Mouse (Mus musculus) stomach, adult 2 months (tissue): ENCODE results near the gene Olfr585. TPM values are rescaled to one million over a fixed set of nuclear protein-coding genes. Genes with fewer than 3 reads are reported as not detected.

Experiments used
- polyA plus RNA-seq: library from polyadenylated mRNA; depleted of rRNA; stranded (reverse); fragments of >200 nt; gene quantifications from 2 replicates; pipeline ENCODE4 v1.2.3, GENCODE M21; 2012; rRNA removed

Olfr585 gene
- not detected in 2 replicates for polyA plus RNA-seq

GRCm38 (mm10) chr7:103097420-103097819, at the start of gene Olfr585:
Olfr585 (plus strand) TSS chr7:103097720.

GRCm38 (mm10) chr7:103051000-103051399, 46.5 kb upstream of the Olfr585 start, which contains the start of gene Olfr583:
Olfr583 (plus strand) TSS chr7:103051300.

DNA sequence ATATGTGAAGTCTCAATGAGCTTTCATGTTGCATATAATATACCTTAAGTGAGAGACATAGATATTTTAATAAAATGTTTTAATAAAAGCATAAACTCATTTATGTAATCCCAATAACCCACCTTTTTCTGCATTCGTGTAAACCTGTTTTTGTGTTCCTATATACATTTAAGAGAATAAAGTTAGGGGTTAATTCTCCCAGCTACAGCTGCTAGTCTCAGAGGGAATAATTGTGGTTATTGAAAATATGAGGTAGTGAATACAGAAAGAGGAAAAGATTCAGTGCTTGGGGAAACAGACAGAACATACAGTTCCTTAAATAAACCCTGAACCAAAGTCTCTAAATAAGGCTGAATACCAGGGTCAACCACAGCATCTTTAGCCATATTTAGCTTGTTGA, 15.9 kb upstream of the Olfr585 start, which contains the start of gene Olfr584:
Olfr584 (plus strand) TSS at position 301 of the 400 bp plus-strand sequence.

DNA sequence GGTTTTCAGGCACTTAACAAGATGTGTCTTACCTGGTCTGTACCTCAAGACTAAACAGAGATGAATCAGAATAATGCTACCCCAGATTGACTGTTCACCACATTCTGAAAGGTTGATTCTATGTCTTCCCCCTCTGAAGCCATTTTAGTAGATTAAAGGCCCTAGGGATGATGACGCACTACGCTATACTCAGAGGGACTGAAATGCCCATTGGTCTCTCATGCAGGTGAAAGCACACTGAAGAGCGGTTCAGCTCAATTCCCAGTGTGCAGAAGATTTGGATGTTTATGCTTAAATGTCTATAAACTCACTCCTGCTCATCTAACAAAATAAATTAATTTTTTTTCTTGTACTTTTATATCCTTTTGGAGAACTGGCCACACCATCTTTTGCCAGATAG, 28.0 kb downstream of the Olfr585 start, which contains the start of gene Olfr586:
Olfr586 (minus strand) TSS at position 101 of the 400 bp plus-strand sequence.

DNA sequence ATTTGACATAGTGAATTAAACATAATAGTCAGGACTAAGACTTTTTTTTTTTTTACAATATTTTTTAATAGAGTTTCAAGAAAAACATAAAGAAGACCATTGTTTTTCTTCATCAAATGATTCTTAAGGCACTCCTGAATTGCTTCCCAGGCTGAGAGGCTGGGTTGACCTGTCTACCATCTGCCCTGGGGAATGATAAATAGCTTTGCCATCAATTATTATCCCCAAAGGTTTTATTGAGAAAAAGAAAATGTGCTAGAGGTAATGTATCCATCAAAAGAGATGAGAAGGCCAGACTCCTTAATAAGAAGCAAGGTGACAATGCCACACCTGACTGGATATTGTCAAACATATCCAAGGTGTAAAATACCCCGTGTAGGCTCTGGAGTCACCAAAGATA, 43.1 kb downstream of the Olfr585 start, which contains the start of gene Olfr588-ps1:
Olfr588-ps1 (plus strand) TSS at position 301 of the 400 bp plus-strand sequence.

Other genes starting within 250 kb of the Olfr585 start
- not detected in 2 replicates for gene Olfr566, start 239.0 kb upstream of the Olfr585 start, polyA plus RNA-seq
- gene Olfr568, start 220.6 kb upstream of the Olfr585 start, polyA plus RNA-seq: not detected in 2 replicates
- not detected in 2 replicates for gene Olfr569, start 206.8 kb upstream of the Olfr585 start, polyA plus RNA-seq
- not detected in 2 replicates for gene Olfr570, start 203.1 kb upstream of the Olfr585 start, polyA plus RNA-seq
- gene Olfr571, start 180.2 kb upstream of the Olfr585 start, polyA plus RNA-seq: not detected in 2 replicates
- not detected in 2 replicates for gene Olfr572, start 173.3 kb upstream of the Olfr585 start, polyA plus RNA-seq
- not detected in 2 replicates for gene Olfr573-ps1, start 155.1 kb upstream of the Olfr585 start, polyA plus RNA-seq
- not detected in 2 replicates for gene Olfr574, start 149.3 kb upstream of the Olfr585 start, polyA plus RNA-seq
- not detected in 2 replicates for gene Olfr575, start 138.9 kb upstream of the Olfr585 start, polyA plus RNA-seq
- not detected in 2 replicates for gene Olfr576, start 135.1 kb upstream of the Olfr585 start, polyA plus RNA-seq
- not detected in 2 replicates for gene Olfr577, start 121.8 kb upstream of the Olfr585 start, polyA plus RNA-seq
- gene Olfr578, start 108.4 kb upstream of the Olfr585 start, polyA plus RNA-seq: not detected in 2 replicates
- gene Olfr582, start 59.7 kb upstream of the Olfr585 start, polyA plus RNA-seq: not detected in 2 replicates
- gene Olfr583, start 46.4 kb upstream of the Olfr585 start, polyA plus RNA-seq: not detected in 2 replicates
- gene Olfr584, start 15.8 kb upstream of the Olfr585 start, polyA plus RNA-seq: not detected in 2 replicates
- gene Olfr586, start 27.9 kb downstream of the Olfr585 start, polyA plus RNA-seq: not detected in 2 replicates
- gene Olfr588-ps1, start 43.2 kb downstream of the Olfr585 start, polyA plus RNA-seq: not detected in 2 replicates
- gene Olfr589, start 58.6 kb downstream of the Olfr585 start, polyA plus RNA-seq: not detected in 2 replicates
- not detected in 2 replicates for gene Olfr591, start 80.6 kb downstream of the Olfr585 start, polyA plus RNA-seq
- gene Olfr592, start 87.1 kb downstream of the Olfr585 start, polyA plus RNA-seq: not detected in 2 replicates
- not detected in 2 replicates for gene Olfr593, start 114.1 kb downstream of the Olfr585 start, polyA plus RNA-seq
- gene Olfr594, start 119.3 kb downstream of the Olfr585 start, polyA plus RNA-seq: not detected in 2 replicates
- not detected in 2 replicates for gene Usp17ld, start 154.8 kb downstream of the Olfr585 start, polyA plus RNA-seq
- not detected in 2 replicates for gene Olfr596, start 207.9 kb downstream of the Olfr585 start, polyA plus RNA-seq
- not detected in 2 replicates for gene Olfr597, start 218.6 kb downstream of the Olfr585 start, polyA plus RNA-seq
- not detected in 2 replicates for gene Olfr598, start 225.8 kb downstream of the Olfr585 start, polyA plus RNA-seq
- not detected in 2 replicates for gene Olfr599, start 238.2 kb downstream of the Olfr585 start, polyA plus RNA-seq